Mouse (Mus musculus): ENCODE measurements around the gene Atrx. TPM values are rescaled to one million over a fixed set of nuclear protein-coding genes. Genes with fewer than 3 reads are reported as not detected.

Gene Atrx
- total RNA-seq, 2 experiments from 2014 or later = 32.3 to 32.5 TPM

GRCm38 (mm10) chrX:105767932-105768331 lies 161.3 kb downstream of the Atrx start:
- no peak for DNase-seq (ENCODE audit: low spot score)

- DNase-seq (ENCODE audit: low spot score) = no peak
These were observed 161.9 kb downstream of the Atrx start for GRCm38 (mm10) chrX:105767177-105767764.

GRCm38 (mm10) chrX:105766013-105766412 lies 163.2 kb downstream of the Atrx start:
- no peak for DNase-seq (ENCODE audit: low spot score)

GRCm38 (mm10) chrX:105765005-105765706 lies 164.0 kb downstream of the Atrx start:
- no peak for DNase-seq (ENCODE audit: low spot score)

GRCm38 (mm10) chrX:105764162-105765004 lies 164.8 kb downstream of the Atrx start, which contains the start of gene Fgf16:
Gene Fgf16 (plus strand): TSS chrX:105764279.
- DNase-seq (ENCODE audit: low spot score) = no peak

GRCm38 (mm10) chrX:105763612-105764011 lies 165.6 kb downstream of the Atrx start:
- no peak for DNase-seq (ENCODE audit: low spot score)

- no peak for DNase-seq (ENCODE audit: low spot score)
These were observed 166.2 kb downstream of the Atrx start for GRCm38 (mm10) chrX:105762847-105763527.

Other genes with a start within 250 kb of the Atrx start
- under 1 TPM; 0.23 to 0.45 TPM for gene Fgf16, start 165.1 kb downstream of the Atrx start, total RNA-seq (2021)
- 10 to 100 TPM; 26.5 to 27.0 TPM for gene Magt1, start 82.5 kb upstream of the Atrx start, total RNA-seq (2021)
- gene Cox7b, start 86.3 kb upstream of the Atrx start, total RNA-seq (2021) = 100 to 1,000 TPM; 834 to 889 TPM
- gene Atp7a, start 97.9 kb upstream of the Atrx start, total RNA-seq (2021) = 1 to 10 TPM; 7.2 to 7.5 TPM
- under 1 TPM; 0.14 to 0.17 TPM for gene Tlr13, start 213.8 kb upstream of the Atrx start, total RNA-seq (2021)

Data from gastrocnemius, adult 18-20 months (tissue).